Mouse (Mus musculus) liver, postnatal 0 days (tissue): ENCODE results near the gene Megf8. TPM values are rescaled to one million over a fixed set of nuclear protein-coding genes. Genes with fewer than 3 reads are reported as not detected.
A peak's percentile ranks its signal among the peaks of the same experiment; 100 is the strongest.

Source experiments
- ATAC-seq: fragments of 200-750 bp; cut with Nextera tagmentation; 2 replicates; pipeline ENCODE4 v1.8.0; 2017; ENCODE audit warnings: mild to moderate bottlenecking, moderate library complexity
- DNase-seq: peaks from one replicate; pipeline ENCODE4 v3.0.0-alpha.2; 2016
- H3K27ac ChIP-seq: fragments of 300-500 bp; sonication (generic); 2 replicates; pipeline ENCODE4 v1.5.1; 2014; ENCODE audit warnings: antibody characterized with exemption, moderate library complexity, mild to moderate bottlenecking, low read depth
- H3K27me3 ChIP-seq: fragments of 300-500 bp; sonication (generic); 2 replicates; pipeline ENCODE4 v1.6.1; 2014; ENCODE audit warnings: low read length, control low read depth, mixed read lengths; ENCODE audit not compliant: insufficient read depth
- H3K36me3 ChIP-seq: fragments of 300-500 bp; sonication (generic); replicated peaks from 2 replicates; pipeline ENCODE4 v1.6.1; 2014; ENCODE audit warnings: mild to moderate bottlenecking, control low read depth, low read length, moderate library complexity, mixed read lengths; ENCODE audit not compliant: insufficient read depth
- H3K4me1 ChIP-seq: fragments of 300-500 bp; sonication (generic); 2 replicates; pipeline ENCODE4 v1.6.1; 2014; ENCODE audit warnings: antibody characterized with exemption, mild to moderate bottlenecking, control low read depth; ENCODE audit not compliant: insufficient read depth
- H3K4me2 ChIP-seq: fragments of 300-500 bp; sonication (generic); 2 replicates; pipeline ENCODE4 v1.6.1; 2014; ENCODE audit warnings: low read depth, mild to moderate bottlenecking, low read length, moderate library complexity, mixed read lengths
- H3K4me3 ChIP-seq: fragments of 300-500 bp; sonication (generic); 2 replicates; pipeline ENCODE4 v1.5.1; 2014; ENCODE audit warnings: low read depth, low read length
- H3K9ac ChIP-seq: fragments of 300-500 bp; sonication (generic); replicated peaks from 2 replicates; pipeline ENCODE4 v1.6.1; 2014; ENCODE audit warnings: mild to moderate bottlenecking, moderate library complexity
- H3K9me3 ChIP-seq: fragments of 300-500 bp; sonication (generic); 2 replicates; pipeline ENCODE4 v1.6.1; 2016; ENCODE audit warnings: mild to moderate bottlenecking, control low read depth, low read length, mixed read lengths
- CTCF ChIP-seq: sonication (generic); IDR thresholded peaks from 2 replicates; pipeline ENCODE4 v1.5.1; 2016; ENCODE audit warnings: antibody characterized with exemption, low read depth
- EP300 ChIP-seq: IDR thresholded peaks from 2 replicates; pipeline ENCODE4 v1.6.1; 2016; ENCODE audit warnings: antibody characterized with exemption, low read depth, mild to moderate bottlenecking
- WGBS: fragments of 180-500 bp; shearing (Covaris S2); extraction: QIAGEN DNeasy Blood & Tissue Kit; methylation state at CpG from one replicate; pipeline ENCODE4 v1.1.7; 2014; ENCODE audit not compliant: insufficient replicate concordance; 5-methylcytosine and 5-hydroxymethylcytosine counted together
- polyA plus RNA-seq: library from polyadenylated mRNA; unstranded; fragments of >200 nt; fragmentation: Nextera tagmentation; extraction: Ambion mirVana; gene quantifications from 2 replicates; pipeline ENCODE4 v1.2.1, GENCODE M21; 2015

The Megf8 gene
- polyA plus RNA-seq, 1 experiment from 2014 or later, result 0.81 TPM

DNA sequence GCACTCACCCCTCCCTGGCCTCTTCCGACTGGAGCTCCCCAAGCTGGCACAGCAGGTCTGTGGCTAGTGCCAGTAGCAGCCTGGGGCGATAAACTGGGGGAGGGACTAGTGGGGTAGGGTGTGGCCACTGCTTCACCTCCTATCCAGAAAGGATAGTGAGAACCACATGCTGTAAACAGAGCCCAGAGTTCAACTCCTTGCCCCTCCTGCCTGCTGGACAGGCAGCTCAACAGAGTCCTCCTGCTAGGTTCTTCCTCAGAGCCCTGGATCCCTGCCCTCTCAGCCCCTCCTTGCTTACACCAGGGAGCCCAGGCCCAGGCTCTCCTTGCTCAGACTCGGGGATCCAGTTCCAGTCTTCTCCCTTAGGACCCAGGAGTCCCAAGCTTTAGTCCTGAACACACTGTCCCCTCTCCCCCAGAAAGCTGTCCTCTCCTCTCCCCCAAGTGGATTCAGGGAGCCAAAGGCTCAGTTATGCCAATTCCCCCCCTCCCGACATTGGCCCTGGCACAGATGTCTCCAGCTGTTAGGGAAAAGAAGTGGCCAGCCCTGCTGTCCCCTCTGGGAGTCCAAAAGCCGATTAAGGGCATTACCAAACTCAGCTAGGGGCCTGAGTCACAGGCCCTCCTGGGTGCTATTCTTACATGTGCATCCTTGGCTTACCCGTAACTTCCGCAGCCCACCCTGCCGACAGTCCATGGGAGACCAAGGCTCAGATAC, 73.2 kb downstream of the Megf8 start:
- ATAC-seq, result peak; percentile 86
- Histone ChIP-seq H3K4me2 (peak overlapping the region; percentile 13), H3K27ac (peak overlapping the region; percentile 37; the same call in 1 of the 2 replicates), H3K36me3 (peaks cover 19% of the 10 kb centered on the region), H3K4me3 (no peak overlapping the region), H3K9ac (peak overlapping the region; percentile 28; the same call in 1 of the 2 replicates), H3K4me1 (peaks cover 64% of the 10 kb centered on the region), H3K27me3 (no peaks in the 10 kb centered on the region), H3K9me3 (no peaks in the 10 kb centered on the region)
- WGBS, result 70% methylated on average over 8 of the region's 8 CpGs
- peak; percentile 71 for DNase-seq
- TF ChIP-seq CTCF (no peak), EP300 (no peak)

DNA sequence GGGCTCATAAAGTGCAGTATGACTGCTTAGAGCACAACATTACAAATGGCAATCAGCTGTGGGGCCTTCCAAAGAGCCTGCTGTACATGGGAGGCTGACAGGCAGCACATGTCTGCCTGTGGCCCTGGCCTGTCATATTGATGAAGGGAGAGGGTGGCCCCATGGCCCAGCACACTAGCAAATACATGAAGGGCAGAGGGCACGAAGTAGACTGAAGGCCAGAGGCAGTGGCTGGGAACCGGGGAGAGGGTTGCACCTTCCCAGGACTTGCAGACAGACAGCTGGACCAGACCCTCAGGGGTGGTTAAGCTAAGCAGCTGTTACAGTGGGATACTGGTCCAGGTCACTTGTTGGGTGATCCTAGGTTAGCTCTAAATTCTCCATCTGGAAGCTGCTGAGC, 74.0 kb downstream of the Megf8 start:
- Histone ChIP-seq H3K4me3 (no peak overlapping the region), H3K27ac (peak overlapping the region; percentile 37; the same call in 1 of the 2 replicates), H3K9ac (no peak overlapping the region; the same call in 1 of the 2 replicates), H3K9me3 (no peaks in the 10 kb centered on the region), H3K4me1 (peaks cover 57% of the 10 kb centered on the region), H3K36me3 (peaks cover 16% of the 10 kb centered on the region), H3K4me2 (no peak overlapping the region; the same call in 1 of the 2 replicates), H3K27me3 (no peaks in the 10 kb centered on the region)
- no peak for ATAC-seq
- no peak for TF ChIP-seq EP300
- WGBS, result 66% methylated on average over 2 of the region's 2 CpGs
- no peak for DNase-seq

DNA sequence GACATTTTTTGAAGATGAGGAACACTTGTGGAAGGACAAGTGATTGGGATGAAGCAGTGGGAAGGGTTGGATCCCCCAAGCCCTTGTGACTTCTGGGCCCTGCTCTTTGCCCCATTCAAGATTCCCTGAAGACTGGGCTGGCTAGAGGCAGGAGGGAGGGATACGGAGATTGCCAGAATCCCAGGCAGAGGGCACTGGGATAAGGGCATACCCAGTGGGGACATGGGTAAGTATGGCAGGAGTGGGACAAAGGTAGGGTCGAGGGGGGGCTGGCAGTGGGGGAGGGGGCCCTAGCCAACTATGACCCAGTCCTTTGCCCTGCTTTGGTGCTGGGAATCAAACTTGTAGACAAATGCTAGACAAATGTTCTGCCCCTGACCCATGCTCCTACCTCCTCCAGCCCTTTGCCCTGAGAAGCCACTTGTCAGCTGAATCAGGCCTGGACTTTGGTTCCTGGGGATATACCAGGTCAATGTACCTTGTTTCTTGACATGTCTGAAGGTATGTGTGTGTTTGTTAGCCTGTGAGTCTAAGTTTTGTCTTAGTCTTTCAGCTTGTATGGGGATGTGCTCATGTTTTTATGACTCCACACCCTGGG, 75.0 kb downstream of the Megf8 start:
- DNase-seq, result no peak
- Histone ChIP-seq H3K36me3 (peaks cover 16% of the 10 kb centered on the region), H3K4me3 (no peak overlapping the region), H3K9me3 (no peaks in the 10 kb centered on the region), H3K9ac (no peak overlapping the region), H3K4me2 (0 out of 2 replicates have a peak overlapping the region, but pooled peaks have one; percentile 7), H3K4me1 (peaks cover 55% of the 10 kb centered on the region), H3K27ac (0 out of 2 replicates have a peak overlapping the region, but pooled peaks have one; percentile 32), H3K27me3 (no peaks in the 10 kb centered on the region)
- WGBS, result 74% methylated on average over 2 of the region's 2 CpGs
- TF ChIP-seq EP300, result no peak
- no peak for TF ChIP-seq CTCF
- ATAC-seq, result no peak

DNA sequence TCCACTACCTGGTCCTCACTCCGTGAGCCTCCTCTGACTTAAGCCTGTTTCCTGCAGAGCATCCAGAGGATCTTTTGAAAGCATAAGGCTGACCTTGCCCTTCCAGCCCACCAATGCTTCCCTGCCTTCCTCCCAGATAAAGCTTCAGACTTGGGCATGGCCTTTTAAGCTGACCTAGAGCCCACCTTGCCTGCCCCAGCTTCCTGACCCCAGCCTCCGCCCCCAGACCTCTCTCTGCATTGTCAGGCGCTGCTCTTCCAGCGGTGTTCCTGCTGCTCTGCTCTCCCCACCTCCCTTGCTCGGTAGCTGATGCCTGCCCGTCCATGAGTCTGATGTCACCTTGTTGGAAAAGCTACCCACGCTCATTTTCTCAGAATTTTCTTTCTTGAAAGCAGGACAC, 75.9 kb downstream of the Megf8 start:
- Histone ChIP-seq H3K9me3 (no peaks in the 10 kb centered on the region), H3K4me2 (no peak overlapping the region), H3K27ac (no peak overlapping the region), H3K36me3 (peaks cover 10% of the 10 kb centered on the region), H3K4me1 (peaks cover 50% of the 10 kb centered on the region), H3K4me3 (no peak overlapping the region), H3K9ac (no peak overlapping the region), H3K27me3 (no peaks in the 10 kb centered on the region)
- 76% methylated on average over 7 of the region's 7 CpGs for WGBS
- no peak for DNase-seq
- TF ChIP-seq EP300, result no peak
- TF ChIP-seq CTCF, result no peak
- ATAC-seq, result no peak

DNA sequence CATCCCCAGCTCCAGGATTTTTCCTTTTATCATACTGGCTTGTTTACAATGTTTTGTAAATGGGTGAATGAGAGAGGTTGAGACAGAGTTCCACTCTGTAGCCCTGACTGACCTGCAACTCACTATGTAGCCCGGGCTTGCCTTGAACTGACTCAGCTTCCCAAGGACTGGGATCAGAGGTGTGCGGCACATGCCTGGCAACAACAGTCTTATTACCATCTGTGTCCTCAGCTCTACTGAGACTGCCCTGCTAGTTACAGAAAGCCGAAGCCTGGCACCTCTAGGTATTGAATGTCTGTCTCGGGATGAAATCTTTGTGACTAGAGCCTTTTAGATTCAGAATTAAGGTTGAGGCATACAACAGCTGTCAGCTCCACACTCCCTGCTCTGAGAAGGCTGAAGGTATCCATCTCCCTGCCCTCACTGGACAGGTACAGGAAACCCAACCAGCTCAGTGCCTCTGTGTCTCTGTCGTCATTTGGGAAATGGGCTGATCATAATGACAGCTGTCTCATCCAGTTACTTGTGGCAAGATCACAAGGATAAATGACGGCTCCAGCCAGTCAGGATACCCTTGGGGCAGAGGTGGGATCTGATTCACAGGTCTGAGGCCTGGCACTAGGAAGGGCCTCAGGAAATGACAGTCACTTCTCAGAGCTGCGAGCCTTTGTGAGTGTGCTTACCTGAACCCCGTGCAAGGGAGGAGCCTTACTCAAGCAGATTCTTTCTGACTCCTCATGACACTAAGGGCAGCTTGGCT, 76.7 kb downstream of the Megf8 start:
- ATAC-seq (no peak), DNase-seq (no peak)
- Histone ChIP-seq H3K4me2 (peak overlapping the region; percentile 83), H3K27ac (no peak overlapping the region), H3K9ac (peak overlapping the region; percentile 11), H3K36me3 (peaks cover 2% of the 10 kb centered on the region), H3K27me3 (no peaks in the 10 kb centered on the region), H3K4me3 (no peak overlapping the region; the same call in 1 of the 2 replicates), H3K4me1 (peaks cover 50% of the 10 kb centered on the region), H3K9me3 (no peaks in the 10 kb centered on the region)
- TF ChIP-seq CTCF (no peak), EP300 (no peak)
- 79% methylated on average over 8 of the region's 8 CpGs for WGBS

DNA sequence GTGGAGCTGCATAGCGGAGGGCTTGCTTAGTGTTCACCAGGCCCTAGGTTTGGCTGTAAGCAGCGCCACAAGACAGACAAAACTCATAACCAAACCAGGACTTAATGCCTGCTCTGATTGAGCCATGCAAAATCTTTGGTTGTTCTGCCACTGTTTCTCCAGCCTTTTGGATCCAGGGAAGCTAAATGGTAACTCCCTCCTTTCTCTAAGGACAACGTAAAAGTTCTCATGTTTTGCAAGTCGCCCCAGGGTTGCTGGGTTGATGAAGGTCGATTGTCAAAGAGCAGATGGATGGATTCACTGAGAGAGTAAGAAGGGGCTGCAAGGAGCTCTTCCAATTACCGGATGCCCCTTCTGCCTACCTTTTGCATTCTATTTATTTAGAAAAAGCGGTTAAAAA, 77.8 kb downstream of the Megf8 start:
- H3K9me3 ChIP-seq, result no peaks in the 10 kb centered on the region
- H3K4me3 ChIP-seq, result peak overlapping the region; percentile 63
- H3K36me3 ChIP-seq, result no peaks in the 10 kb centered on the region
- DNase-seq, result no peak
- WGBS, result 19% methylated on average over 7 of the region's 7 CpGs
- peak overlapping the region; percentile 72 for H3K9ac ChIP-seq
- no peak for ATAC-seq
- no peaks in the 10 kb centered on the region for H3K27me3 ChIP-seq
- peak overlapping the region; percentile 79 for H3K27ac ChIP-seq
- TF ChIP-seq CTCF (no peak), EP300 (no peak)
- peak overlapping the region; percentile 83 for H3K4me2 ChIP-seq
- H3K4me1 ChIP-seq, result peaks cover 45% of the 10 kb centered on the region
